Mouse (Mus musculus): Measurements from ENCODE around the gene Cadm1.

- TF ChIP-seq CTCF (IDR thresholded peaks at IDR 0.05; ENCODE audit: low read depth) (no peak), EP300 (IDR thresholded peaks at IDR 0.05; ENCODE audit: low read depth) (no peak)
Measured at GRCm38 (mm10) chr9:47485186-47485585, 44.8 kb upstream of the Cadm1 start.
